Comparison of ENCODE assay signal across 11 mouse cellular contexts in genomic region chr1:135725936-135726335, GRCm38 (mm10). TPM values are rescaled to one million over a fixed set of nuclear protein-coding genes. Genes with fewer than 3 reads are reported as not detected.
A peak's percentile ranks its signal among the peaks of the same experiment; 100 is the strongest.
DNase-seq lines count a peak whose midpoint lies in the region; ATAC-seq and TF ChIP-seq lines count a peak whose summit lies in the region.
"Had no signal": no experiment of that assay in that cellular context is flagged by ENCODE, and none has a peak within 500 bp of the region (broad histone marks: within the 10 kb centered on the region; RNA-seq: fewer than 3 reads in every experiment).

No protein-coding gene starts in this region.

- H3K4me1 ChIP-seq in limb, embryonic 14.5 days (ENCODE audit: control insufficient read depth, insufficient read depth, low read length): peaks cover 13% of the 10 kb centered on the region
- peaks cover 28% of the 10 kb centered on the region for H3K4me1 ChIP-seq in limb, embryonic 10.5 days
- peaks cover 24% of the 10 kb centered on the region for H3K4me1 ChIP-seq in kidney, embryonic 15.5 days
- H3K4me1 ChIP-seq in neural tube, embryonic 15.5 days: peaks cover 16% of the 10 kb centered on the region

- no peak overlapping the region for H3K9ac ChIP-seq in limb, embryonic 14.5 days (ENCODE audit: low read depth, low read length, severe bottlenecking)
- no peak overlapping the region for H3K9ac ChIP-seq in kidney, embryonic 15.5 days
- no peak overlapping the region for H3K9ac ChIP-seq in neural tube, embryonic 15.5 days (replicated peaks)
- H3K9ac ChIP-seq: liver, embryonic 12.5 days; neural tube, embryonic 13.5 days had no signal

- no peaks in the 10 kb centered on the region for H3K9me3 ChIP-seq in limb, embryonic 14.5 days (ENCODE audit: control insufficient read depth, low read length)
- H3K9me3 ChIP-seq in limb, embryonic 10.5 days (replicated peaks): no peaks in the 10 kb centered on the region
- H3K9me3 ChIP-seq in kidney, embryonic 15.5 days (replicated peaks): no peaks in the 10 kb centered on the region
- H3K9me3 ChIP-seq in neural tube, embryonic 15.5 days (replicated peaks): no peaks in the 10 kb centered on the region
- H3K9me3 ChIP-seq: liver, embryonic 12.5 days; neural tube, embryonic 13.5 days had no signal

- no peaks in the 10 kb centered on the region for H3K36me3 ChIP-seq in limb, embryonic 14.5 days (ENCODE audit: control insufficient read depth, insufficient read depth, low read length)
- H3K36me3 ChIP-seq in limb, embryonic 10.5 days: no peaks in the 10 kb centered on the region
- no peaks in the 10 kb centered on the region for H3K36me3 ChIP-seq in kidney, embryonic 15.5 days
- no peaks in the 10 kb centered on the region for H3K36me3 ChIP-seq in neural tube, embryonic 15.5 days
- H3K36me3 ChIP-seq: liver, embryonic 12.5 days; neural tube, embryonic 13.5 days had no signal

- TF ChIP-seq POLR2A in limb, embryonic 14.5 days (IDR thresholded peaks at IDR 0.05; ENCODE audit: borderline replicate concordance, extremely low read depth, insufficient read depth, insufficient read length): no peak
- no peak for TF ChIP-seq POLR2A in brain, embryonic 14.5 days (IDR thresholded peaks at IDR 0.05; ENCODE audit: borderline replicate concordance, extremely low read depth, insufficient read depth, insufficient read length, poor library complexity, severe bottlenecking)

- 74% methylated on average over 7 of the region's 7 CpGs for WGBS in limb, embryonic 14.5 days
- 86% methylated on average over 7 of the region's 7 CpGs for WGBS in limb, embryonic 10.5 days
- WGBS in kidney, embryonic 15.5 days: 47% methylated on average over 7 of the region's 7 CpGs
- 67% methylated on average over 7 of the region's 7 CpGs for WGBS in neural tube, embryonic 15.5 days

- no peak overlapping the region for H3K27ac ChIP-seq in limb, embryonic 14.5 days (replicated peaks; ENCODE audit: low read depth, low read length)
- no peak overlapping the region for H3K27ac ChIP-seq in limb, embryonic 10.5 days
- peak overlapping the region; percentile 28; the same call in 1 of the 2 replicates for H3K27ac ChIP-seq in kidney, embryonic 15.5 days
- no peak overlapping the region for H3K27ac ChIP-seq in neural tube, embryonic 15.5 days (replicated peaks)
- H3K27ac ChIP-seq: neural tube, embryonic 13.5 days had no signal

- H3K4me3 ChIP-seq in limb, embryonic 14.5 days (replicated peaks; ENCODE audit: low read length): no peak overlapping the region
- no peak overlapping the region for H3K4me3 ChIP-seq in limb, embryonic 10.5 days
- H3K4me3 ChIP-seq in kidney, embryonic 15.5 days (replicated peaks): no peak overlapping the region
- no peak overlapping the region for H3K4me3 ChIP-seq in neural tube, embryonic 15.5 days (replicated peaks)
- H3K4me3 ChIP-seq: liver, embryonic 12.5 days; neural tube, embryonic 13.5 days had no signal

- no peak overlapping the region for H3K4me2 ChIP-seq in limb, embryonic 14.5 days (replicated peaks; ENCODE audit: low read depth, low read length, severe bottlenecking)
- H3K4me2 ChIP-seq in kidney, embryonic 15.5 days: no peak overlapping the region
- no peak overlapping the region for H3K4me2 ChIP-seq in neural tube, embryonic 15.5 days
- H3K4me2 ChIP-seq: liver, embryonic 12.5 days; neural tube, embryonic 13.5 days had no signal

- H3K27me3 ChIP-seq in limb, embryonic 14.5 days (ENCODE audit: control insufficient read depth, insufficient read depth, low read length): no peaks in the 10 kb centered on the region
- H3K27me3 ChIP-seq in limb, embryonic 10.5 days (ENCODE audit: low read depth, poor library complexity, severe bottlenecking): no peaks in the 10 kb centered on the region
- no peaks in the 10 kb centered on the region for H3K27me3 ChIP-seq in kidney, embryonic 15.5 days
- H3K27me3 ChIP-seq in neural tube, embryonic 15.5 days (replicated peaks): no peaks in the 10 kb centered on the region; the same call in 1 of the 2 replicates
- H3K27me3 ChIP-seq: liver, embryonic 12.5 days; neural tube, embryonic 13.5 days had no signal

- no peak for TF ChIP-seq CTCF in brain, embryonic 14.5 days (IDR thresholded peaks at IDR 0.05; ENCODE audit: borderline replicate concordance, extremely low read depth, insufficient read depth, insufficient read length)

- no peak for ATAC-seq in limb, embryonic 14.5 days (ENCODE audit: low FRiP score, low read depth)
- ATAC-seq in kidney, embryonic 15.5 days (replicated peaks; ENCODE audit: low FRiP score): no peak
- ATAC-seq in neural tube, embryonic 15.5 days (ENCODE audit: low FRiP score): no peak
- ATAC-seq: liver, embryonic 12.5 days had no signal

- peak; percentile 57 for DNase-seq in limb, embryonic 14.5 days (ENCODE audit: low spot score)
- no peak for DNase-seq in limb, embryonic 10.5 days (ENCODE audit: low spot score)
- DNase-seq in brain, embryonic 14.5 days (ENCODE audit: low read depth): peak; percentile 30
- DNase-seq in naive thymus-derived CD4-positive, alpha-beta T cell, adult 2 months (ENCODE audit: low read depth): peak; percentile 90
- DNase-seq in c-Kit-positive CD71-positive TER-119-positive erythroid progenitor cells, embryonic 14.5 days (ENCODE audit: low spot score): no peak
- DNase-seq in left cerebral cortex, adult 11 months (ENCODE audit: low spot score): no peak
- DNase-seq: cerebellum, adult 2 months had no signal

RNA-seq across cellular contexts. Expression of gene Csrp1, which starts 6.1 kb away (rescaled TPM):
- polyA plus RNA-seq in limb, embryonic 14.5 days (2012; rRNA removed): 120 and 123 TPM in 2 replicates
- polyA plus RNA-seq in limb, embryonic 14.5 days (2014; fragmentation: Nextera tagmentation; extraction: Ambion mirVana): 95.6 and 102 TPM in 2 replicates
- polyA plus RNA-seq in limb, embryonic 10.5 days (2016; fragmentation: Nextera tagmentation; extraction: Ambion mirVana): 46.3 and 54.4 TPM in 2 replicates
- 28.4 and 29.1 TPM in 2 replicates for polyA plus RNA-seq in brain, embryonic 14.5 days (2012; rRNA removed)
- 119 and 137 TPM in 2 replicates for polyA plus RNA-seq in kidney, embryonic 15.5 days (2015; fragmentation: Nextera tagmentation; extraction: Ambion mirVana)
- 18.8 and 48.9 TPM in 2 replicates for polyA plus RNA-seq in neural tube, embryonic 15.5 days (2015; fragmentation: Nextera tagmentation; extraction: Ambion mirVana)

RNA-seq across cellular contexts. Expression of gene Phlda3, which starts 40.0 kb away (rescaled TPM):
- 60.6 and 69.1 TPM in 2 replicates for polyA plus RNA-seq in limb, embryonic 14.5 days (2012; rRNA removed)
- 85.1 and 87.4 TPM in 2 replicates for polyA plus RNA-seq in limb, embryonic 14.5 days (2014; fragmentation: Nextera tagmentation; extraction: Ambion mirVana)
- polyA plus RNA-seq in limb, embryonic 10.5 days (2016; fragmentation: Nextera tagmentation; extraction: Ambion mirVana): 30.2 and 33.0 TPM in 2 replicates
- 18.6 and 20.1 TPM in 2 replicates for polyA plus RNA-seq in brain, embryonic 14.5 days (2012; rRNA removed)
- 79.5 and 86.2 TPM in 2 replicates for polyA plus RNA-seq in kidney, embryonic 15.5 days (2015; fragmentation: Nextera tagmentation; extraction: Ambion mirVana)
- polyA plus RNA-seq in neural tube, embryonic 15.5 days (2015; fragmentation: Nextera tagmentation; extraction: Ambion mirVana): 54.1 and 62.9 TPM in 2 replicates

RNA-seq across cellular contexts. Expression of gene Tnni1, which starts 53.3 kb away (rescaled TPM):
- polyA plus RNA-seq in limb, embryonic 14.5 days (2012; rRNA removed): 349 and 357 TPM in 2 replicates
- polyA plus RNA-seq in limb, embryonic 14.5 days (2014; fragmentation: Nextera tagmentation; extraction: Ambion mirVana): 300 and 419 TPM in 2 replicates
- polyA plus RNA-seq in limb, embryonic 10.5 days (2016; fragmentation: Nextera tagmentation; extraction: Ambion mirVana): 8.3 and 12.7 TPM in 2 replicates
- polyA plus RNA-seq in brain, embryonic 14.5 days (2012; rRNA removed): 2.6 and 3.1 TPM in 2 replicates
- 36.1 and 56.2 TPM in 2 replicates for polyA plus RNA-seq in kidney, embryonic 15.5 days (2015; fragmentation: Nextera tagmentation; extraction: Ambion mirVana)
- polyA plus RNA-seq in neural tube, embryonic 15.5 days (2015; fragmentation: Nextera tagmentation; extraction: Ambion mirVana): 19.9 and 31.1 TPM in 2 replicates

Comparison
In these comparisons a context has a peak if more than half of its experiments do, and no peak if none do; other contexts are left out.
1. DNase-seq: peak in limb, embryonic 14.5 days (single experiment), brain, embryonic 14.5 days (single experiment) and naive thymus-derived CD4-positive, alpha-beta T cell, adult 2 months (single experiment); none in limb, embryonic 10.5 days (single experiment), c-Kit-positive CD71-positive TER-119-positive erythroid progenitor cells, embryonic 14.5 days (single experiment) and left cerebral cortex, adult 11 months (single experiment).